Mouse (Mus musculus) intestine, embryonic 16.5 days (tissue): ENCODE results near the gene Elavl2. TPM values are rescaled to one million over a fixed set of nuclear protein-coding genes. Genes with fewer than 3 reads are reported as not detected.

ENCODE experiments used
- microRNA-seq: library from miRNA; unstranded; fragments of <30 nt; microRNA quantifications from one replicate; pipeline ENCODE4, GENCODE M21; 2016
- polyA plus RNA-seq: library from polyadenylated mRNA; unstranded; fragments of >200 nt; fragmentation: Nextera tagmentation; extraction: Ambion mirVana; gene quantifications from 2 replicates; pipeline ENCODE4 v1.2.1, GENCODE M21; 2015

The Elavl2 gene
- polyA plus RNA-seq, 1 experiment from 2014 or later, result 2.6 TPM

Small RNA genes lying within 50 kb of the gene (microRNA-seq; reads per million reads assigned to microRNA genes)
- gene Mir6402, result not detected
